Mouse (Mus musculus) embryonic facial prominence, embryonic 11.5 days (tissue): Measurements from ENCODE around the gene Prr13. TPM values are rescaled to one million over a fixed set of nuclear protein-coding genes. Genes with fewer than 3 reads are reported as not detected.

Experiments
- ATAC-seq: fragments of 200-750 bp; cut with Nextera tagmentation; replicated peaks from 2 replicates; pipeline ENCODE4 v1.8.0; 2017; ENCODE audit warnings: low read depth; ENCODE audit not compliant: insufficient number of reproducible peaks, low FRiP score, low TSS enrichment
- DNase-seq: peaks from one replicate; pipeline ENCODE4 v3.0.0-alpha.2; 2015; ENCODE audit warnings: low spot score
- H3K27ac ChIP-seq: fragments of 300-500 bp; sonication (generic); replicated peaks from 2 replicates; pipeline ENCODE4 v1.5.1; 2014; ENCODE audit warnings: mild to moderate bottlenecking, low read depth, low read length, control low read depth
- H3K27me3 ChIP-seq: fragments of 300-500 bp; sonication (generic); 2 replicates; pipeline ENCODE4 v1.6.1; 2014; ENCODE audit warnings: mild to moderate bottlenecking, low read length, moderate library complexity, mixed read lengths; ENCODE audit not compliant: control insufficient read depth, insufficient read depth
- H3K36me3 ChIP-seq: fragments of 300-500 bp; sonication (generic); replicated peaks from 2 replicates; pipeline ENCODE4 v1.6.1; 2014; ENCODE audit warnings: low read depth, mild to moderate bottlenecking, low read length, moderate library complexity, mixed read lengths; ENCODE audit not compliant: control insufficient read depth, insufficient read depth
- H3K4me1 ChIP-seq: fragments of 300-500 bp; sonication (generic); 2 replicates; pipeline ENCODE4 v1.6.1; 2014; ENCODE audit warnings: low read length, mixed read lengths; ENCODE audit not compliant: control insufficient read depth, insufficient read depth
- H3K4me2 ChIP-seq: fragments of 300-500 bp; sonication (generic); 2 replicates; pipeline ENCODE4 v1.6.1; 2014; ENCODE audit warnings: low read depth, mild to moderate bottlenecking, control low read depth, low read length, moderate library complexity
- H3K4me3 ChIP-seq: fragments of 300-500 bp; sonication (generic); 2 replicates; pipeline ENCODE4 v1.5.1; 2014; ENCODE audit warnings: low read depth, low read length, control low read depth
- H3K9ac ChIP-seq: fragments of 300-500 bp; sonication (generic); replicated peaks from 2 replicates; pipeline ENCODE4 v1.6.1; 2014; ENCODE audit warnings: mild to moderate bottlenecking, control low read depth, low read length
- H3K9me3 ChIP-seq: fragments of 300-500 bp; sonication (generic); replicated peaks from 2 replicates; pipeline ENCODE4 v1.6.1; 2016; ENCODE audit warnings: mild to moderate bottlenecking, low read length, inconsistent platforms, mixed read lengths; ENCODE audit not compliant: control insufficient read depth
- WGBS: fragments of 180-500 bp; shearing (Covaris S2); extraction: QIAGEN DNeasy Blood & Tissue Kit; methylation state at CpG from one replicate; pipeline ENCODE4 v1.1.7; 2014; 5-methylcytosine and 5-hydroxymethylcytosine counted together
- polyA plus RNA-seq: library from polyadenylated mRNA; unstranded; fragments of >200 nt; fragmentation: Nextera tagmentation; extraction: Ambion mirVana; gene quantifications from 2 replicates; pipeline ENCODE4 v1.2.1, GENCODE M21; 2014

Gene Prr13
- polyA plus RNA-seq, 1 experiment from 2014 or later, result 75.0 TPM

DNA sequence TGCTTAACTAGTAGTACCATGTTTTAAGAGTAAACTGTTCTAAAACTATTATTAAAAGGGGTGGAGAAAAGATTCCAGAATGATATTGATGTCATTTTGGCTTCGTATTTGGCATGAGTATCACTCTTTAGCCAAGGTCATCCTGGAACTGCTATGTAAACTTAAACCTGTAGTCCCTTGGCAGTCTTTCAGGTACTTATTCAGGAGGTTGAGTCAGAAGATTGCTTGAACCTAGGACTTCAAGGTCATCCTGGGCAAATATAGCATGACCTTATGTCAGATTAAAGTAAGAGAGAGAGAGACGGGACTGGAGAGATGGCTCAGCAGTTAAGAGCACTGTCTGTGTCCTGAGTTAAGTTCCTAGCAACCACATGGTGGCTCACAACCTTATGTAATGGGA is 34.2 kb upstream of the Prr13 start:
- Histone ChIP-seq H3K27ac (no peak overlapping the region), H3K9ac (no peak overlapping the region), H3K9me3 (no peaks in the 10 kb centered on the region), H3K36me3 (peaks cover 5% of the 10 kb centered on the region), H3K4me1 (no peaks in the 10 kb centered on the region), H3K4me3 (no peak overlapping the region), H3K4me2 (no peak overlapping the region), H3K27me3 (no peaks in the 10 kb centered on the region)
- no peak for ATAC-seq
- DNase-seq, result no peak
- WGBS, result 90% methylated on average over 2 of the region's 2 CpGs

DNA sequence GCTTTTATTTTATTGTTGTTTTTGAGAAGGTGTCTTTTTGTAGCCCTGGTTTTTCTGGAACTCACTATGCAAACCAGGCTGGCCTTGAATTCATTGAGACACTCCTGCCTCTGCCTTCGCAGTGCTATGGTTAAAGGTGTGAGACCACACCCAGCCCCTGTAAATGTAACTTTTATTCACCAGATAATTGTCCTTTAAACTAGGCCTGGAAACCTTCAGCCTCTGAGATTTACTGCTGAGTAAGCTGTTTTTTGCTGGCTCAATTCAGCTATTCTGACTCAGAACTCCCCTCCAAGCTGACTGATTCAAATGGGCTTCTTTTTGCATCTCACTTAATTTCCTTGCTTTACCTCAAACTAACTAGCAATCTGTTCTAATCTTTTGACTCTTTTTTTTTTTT is 31.9 kb upstream of the Prr13 start:
- H3K36me3 ChIP-seq, result peaks cover 12% of the 10 kb centered on the region
- H3K27ac ChIP-seq, result no peak overlapping the region
- 100% methylated on average over 1 of the region's 1 CpGs for WGBS
- DNase-seq (no peak), ATAC-seq (no peak)
- no peaks in the 10 kb centered on the region for H3K27me3 ChIP-seq
- H3K9me3 ChIP-seq, result no peaks in the 10 kb centered on the region
- H3K4me2 ChIP-seq, result no peak overlapping the region
- no peak overlapping the region for H3K4me3 ChIP-seq
- no peak overlapping the region for H3K9ac ChIP-seq
- no peaks in the 10 kb centered on the region for H3K4me1 ChIP-seq

DNA sequence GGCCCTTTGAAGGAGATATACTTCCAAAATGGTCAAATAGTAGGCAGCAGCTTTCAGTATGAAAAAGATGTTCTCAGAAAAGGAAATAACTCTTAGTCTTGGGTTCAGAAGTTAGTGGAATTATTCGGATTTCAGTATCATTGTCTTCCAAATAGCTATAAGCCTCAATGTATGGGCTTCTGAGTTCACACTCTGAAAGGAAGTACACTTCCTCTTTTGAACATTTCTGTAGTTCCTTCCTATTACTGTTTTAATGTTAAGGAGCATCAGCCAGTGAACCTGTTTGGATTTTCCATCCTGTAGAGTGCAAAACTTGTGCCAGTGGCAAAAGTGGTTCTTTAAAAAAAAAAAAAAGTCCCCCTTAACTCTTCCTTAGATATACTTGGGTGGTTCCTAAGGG is 26.8 kb upstream of the Prr13 start:
- H3K9me3 ChIP-seq, result no peaks in the 10 kb centered on the region
- WGBS, result 83% methylated on average over 1 of the region's 1 CpGs
- no peaks in the 10 kb centered on the region for H3K27me3 ChIP-seq
- no peak overlapping the region for H3K4me3 ChIP-seq
- H3K36me3 ChIP-seq, result peaks cover 8% of the 10 kb centered on the region
- DNase-seq, result no peak
- no peaks in the 10 kb centered on the region for H3K4me1 ChIP-seq
- no peak for ATAC-seq
- no peak overlapping the region for H3K9ac ChIP-seq
- no peak overlapping the region for H3K4me2 ChIP-seq
- H3K27ac ChIP-seq, result no peak overlapping the region

DNA sequence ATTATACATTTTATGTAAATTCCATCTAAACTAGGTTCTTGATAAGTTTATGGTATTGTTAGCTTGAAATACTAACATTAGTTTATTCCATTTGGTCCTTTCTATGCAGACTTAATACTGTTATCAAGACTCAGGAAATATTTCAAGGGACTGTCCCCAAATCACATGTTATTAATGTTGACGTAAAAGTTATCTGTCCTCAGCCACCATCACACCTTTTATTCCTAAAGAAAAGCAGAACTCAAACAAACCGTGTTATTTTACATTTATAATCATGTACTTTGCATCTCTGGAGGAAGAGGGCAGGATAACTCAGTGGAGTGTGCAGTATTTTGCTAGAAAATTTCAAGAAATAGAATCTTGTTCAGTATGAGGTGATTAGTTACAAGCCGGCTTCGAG is 25.7 kb upstream of the Prr13 start:
- Histone ChIP-seq H3K4me3 (no peak overlapping the region), H3K4me2 (no peak overlapping the region), H3K9ac (no peak overlapping the region), H3K9me3 (no peaks in the 10 kb centered on the region), H3K4me1 (no peaks in the 10 kb centered on the region), H3K27me3 (no peaks in the 10 kb centered on the region), H3K27ac (no peak overlapping the region), H3K36me3 (peaks cover 6% of the 10 kb centered on the region)
- ATAC-seq (no peak), DNase-seq (no peak)
- WGBS, result 92% methylated on average over 4 of the region's 4 CpGs

DNA sequence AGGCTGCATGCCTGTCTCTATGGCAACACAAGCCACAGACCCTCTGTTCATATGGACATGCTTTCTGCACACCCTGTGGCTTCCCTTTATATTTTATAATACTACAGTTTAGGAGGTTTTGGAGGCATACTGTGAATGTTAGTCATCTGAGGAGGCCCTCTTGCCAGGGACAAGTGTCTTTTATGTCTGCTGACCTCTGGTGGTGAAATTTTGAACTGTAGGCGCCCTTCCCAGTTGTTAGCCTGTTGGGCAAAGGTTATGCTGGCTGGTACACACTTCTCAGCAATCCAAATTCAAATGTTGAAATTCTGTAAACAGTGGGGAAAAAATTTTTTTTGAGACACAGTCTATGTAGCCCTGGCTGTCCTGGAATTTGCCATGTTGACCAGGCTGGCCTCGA is 16.3 kb upstream of the Prr13 start:
- no peaks in the 10 kb centered on the region for H3K9me3 ChIP-seq
- 44% methylated on average over 2 of the region's 2 CpGs for WGBS
- DNase-seq (peak; percentile 90), ATAC-seq (no peak)
- no peak overlapping the region for H3K4me3 ChIP-seq
- H3K9ac ChIP-seq, result no peak overlapping the region
- H3K4me1 ChIP-seq, result no peaks in the 10 kb centered on the region
- H3K27ac ChIP-seq, result no peak overlapping the region
- H3K27me3 ChIP-seq, result no peaks in the 10 kb centered on the region
- no peaks in the 10 kb centered on the region for H3K36me3 ChIP-seq
- no peak overlapping the region for H3K4me2 ChIP-seq

DNA sequence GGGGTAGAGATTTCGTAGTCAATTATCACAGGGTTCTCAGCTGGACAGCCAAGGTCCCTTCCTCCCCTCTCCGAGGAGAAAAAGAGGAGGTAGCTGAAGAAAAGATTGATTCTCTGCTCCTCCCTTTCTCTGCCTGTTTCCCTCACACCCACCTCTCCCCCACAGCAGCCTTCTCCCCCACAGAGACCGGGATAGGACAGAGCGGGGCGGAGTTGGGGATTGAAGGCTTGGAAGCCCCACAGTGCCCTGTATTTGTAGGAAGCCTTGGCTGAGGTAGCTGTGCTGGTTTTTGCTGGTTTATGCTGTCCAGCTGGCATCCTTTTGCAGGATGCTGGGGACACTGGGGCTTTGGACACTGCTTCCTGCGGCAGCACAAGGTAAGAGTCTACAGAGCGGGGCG is 13.7 kb upstream of the Prr13 start, which contains the start of gene Amhr2:
Gene Amhr2, plus strand, starts transcription at position 222 of the 400 bp plus-strand sequence.
- ATAC-seq, result no peak
- Histone ChIP-seq H3K9me3 (no peaks in the 10 kb centered on the region), H3K4me3 (no peak within 1 kb of the TSS), H3K27ac (no peak within 1 kb of the TSS), H3K4me1 (no peaks in the 10 kb centered on the region), H3K27me3 (no peaks in the 10 kb centered on the region), H3K9ac (no peak within 1 kb of the TSS; the same call in 1 of the 2 replicates), H3K36me3 (no peaks in the 10 kb centered on the region), H3K4me2 (no peak within 1 kb of the TSS)
- WGBS, result 63% methylated on average over 8 of the region's 8 CpGs
- DNase-seq, result no peak

DNA sequence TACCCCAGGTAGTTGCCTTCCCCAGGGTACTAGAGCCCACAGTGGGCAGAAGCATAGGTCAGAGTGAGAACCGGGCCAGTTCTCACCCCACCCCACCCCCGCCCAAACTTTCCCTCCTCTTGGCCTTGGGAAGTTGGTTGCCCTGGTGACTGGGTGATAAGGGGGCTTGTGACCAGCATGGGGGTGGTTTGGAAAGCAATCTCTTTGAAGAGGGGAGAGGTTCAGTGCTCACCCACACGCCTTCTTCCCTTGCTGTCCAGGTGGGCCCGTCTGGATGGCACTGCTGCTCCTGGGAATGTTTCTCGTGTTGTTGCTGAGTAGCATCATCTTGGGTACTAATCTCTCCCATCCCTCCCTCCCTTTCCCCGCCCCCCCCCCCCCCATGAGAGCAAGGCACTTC is 12.4 kb upstream of the Prr13 start:
- ATAC-seq (no peak), DNase-seq (no peak)
- Histone ChIP-seq H3K9me3 (no peaks in the 10 kb centered on the region), H3K4me2 (no peak overlapping the region), H3K9ac (no peak overlapping the region), H3K4me1 (no peaks in the 10 kb centered on the region), H3K36me3 (no peaks in the 10 kb centered on the region), H3K27me3 (no peaks in the 10 kb centered on the region), H3K4me3 (no peak overlapping the region), H3K27ac (no peak overlapping the region)
- WGBS, result 65% methylated on average over 4 of the region's 6 CpGs

DNA sequence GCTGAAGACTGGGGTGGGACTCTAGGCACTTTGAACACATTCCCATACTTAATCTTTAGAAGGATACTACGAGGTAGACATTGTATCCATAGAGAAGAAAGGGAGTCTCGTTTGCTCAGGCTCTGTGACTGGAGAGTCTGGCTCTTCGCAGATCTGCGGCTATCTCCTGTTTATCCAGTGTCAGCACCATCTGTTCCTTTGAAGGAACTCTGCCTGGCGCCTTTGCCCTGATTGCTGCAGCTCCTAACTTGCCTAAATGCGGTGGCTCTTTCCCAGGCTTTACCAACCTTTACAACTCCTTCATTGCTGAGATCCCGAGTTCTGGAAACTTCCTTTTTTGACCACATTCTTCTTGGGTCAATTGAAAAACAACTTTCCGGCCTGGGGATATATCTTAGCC is 9.5 kb upstream of the Prr13 start:
- ATAC-seq, result no peak
- no peaks in the 10 kb centered on the region for H3K9me3 ChIP-seq
- no peak overlapping the region for H3K27ac ChIP-seq
- H3K4me3 ChIP-seq, result no peak overlapping the region
- WGBS, result 66% methylated on average over 8 of the region's 8 CpGs
- H3K27me3 ChIP-seq, result no peaks in the 10 kb centered on the region
- no peak overlapping the region for H3K9ac ChIP-seq
- no peaks in the 10 kb centered on the region for H3K4me1 ChIP-seq
- no peak overlapping the region for H3K4me2 ChIP-seq
- no peaks in the 10 kb centered on the region for H3K36me3 ChIP-seq
- no peak for DNase-seq
